Mouse (Mus musculus) forebrain, embryonic 15.5 days (tissue): ENCODE measurements around the gene Gpx5. TPM values are rescaled to one million over a fixed set of nuclear protein-coding genes. Genes with fewer than 3 reads are reported as not detected.

Source experiments
- ATAC-seq: fragments of 200-750 bp; cut with Nextera tagmentation; replicated peaks from 2 replicates; pipeline ENCODE4 v1.8.0; 2017; ENCODE audit warnings: mild to moderate bottlenecking, moderate TSS enrichment, moderate library complexity
- H3K27ac ChIP-seq: fragments of 300-500 bp; sonication (generic); replicated peaks from 2 replicates; pipeline ENCODE4 v1.5.1; 2015; ENCODE audit warnings: mild to moderate bottlenecking, inconsistent platforms
- H3K27me3 ChIP-seq: fragments of 300-500 bp; sonication (generic); 2 replicates; pipeline ENCODE4 v1.6.1; 2015; ENCODE audit warnings: inconsistent platforms
- H3K36me3 ChIP-seq: fragments of 300-500 bp; sonication (generic); 2 replicates; pipeline ENCODE4 v1.6.1; 2015; ENCODE audit warnings: mild to moderate bottlenecking, inconsistent platforms
- H3K4me1 ChIP-seq: fragments of 300-500 bp; sonication (generic); 2 replicates; pipeline ENCODE4 v1.6.1; 2015; ENCODE audit warnings: inconsistent platforms
- H3K4me2 ChIP-seq: fragments of 300-500 bp; sonication (generic); replicated peaks from 2 replicates; pipeline ENCODE4 v1.6.1; 2015; ENCODE audit warnings: mild to moderate bottlenecking, inconsistent platforms
- H3K4me3 ChIP-seq: fragments of 300-500 bp; sonication (generic); 2 replicates; pipeline ENCODE4 v1.5.1; 2015; ENCODE audit warnings: mild to moderate bottlenecking, inconsistent platforms
- H3K9ac ChIP-seq: fragments of 300-500 bp; sonication (generic); replicated peaks from 2 replicates; pipeline ENCODE4 v1.6.1; 2015; ENCODE audit warnings: mild to moderate bottlenecking, inconsistent platforms
- H3K9me3 ChIP-seq: fragments of 300-500 bp; sonication (generic); 2 replicates; pipeline ENCODE4 v1.6.1; 2016; ENCODE audit warnings: inconsistent platforms
- WGBS: fragments of 180-500 bp; shearing (Covaris S2); methylation state at CpG from one replicate; pipeline ENCODE4 v1.1.7; 2015; ENCODE audit warnings: mixed read lengths; 5-methylcytosine and 5-hydroxymethylcytosine counted together
- polyA plus RNA-seq: library from polyadenylated mRNA; unstranded; fragments of >200 nt; fragmentation: Nextera tagmentation; extraction: Ambion mirVana; gene quantifications from 2 replicates; pipeline ENCODE4 v1.2.1, GENCODE M21; 2015

Gene Gpx5
- polyA plus RNA-seq, 1 experiment from 2014 or later: not detected

GRCm38 (mm10) chr13:21263910-21264309 is 28.6 kb downstream of the Gpx5 start:
- 2% methylated on average over 11 of the region's 11 CpGs for WGBS
- H3K9me3 ChIP-seq: no peaks in the 10 kb centered on the region
- 0 out of 2 replicates have a peak, but pooled peaks cover 12% of the 10 kb centered on the region for H3K4me1 ChIP-seq
- H3K27me3 ChIP-seq: peaks cover 14% of the 10 kb centered on the region; the same call in 1 of the 2 replicates
- no peak for ATAC-seq
- H3K27ac ChIP-seq: no peak overlapping the region
- H3K36me3 ChIP-seq: no peaks in the 10 kb centered on the region
- peak overlapping the region; percentile 13; the same call in 1 of the 2 replicates for H3K9ac ChIP-seq
- peak overlapping the region; percentile 35 for H3K4me2 ChIP-seq
- peak overlapping the region; percentile 33 for H3K4me3 ChIP-seq

- no peak overlapping the region for H3K9ac ChIP-seq
Observed at GRCm38 (mm10) chr13:21262787-21263461, 29.6 kb downstream of the Gpx5 start.

GRCm38 (mm10) chr13:21260289-21260688 is 32.2 kb downstream of the Gpx5 start:
- Histone ChIP-seq H3K36me3 (no peaks in the 10 kb centered on the region), H3K27ac (peak overlapping the region; percentile 53; the same call in 1 of the 2 replicates), H3K9ac (peak overlapping the region; percentile 41), H3K9me3 (no peaks in the 10 kb centered on the region), H3K27me3 (peaks cover 14% of the 10 kb centered on the region; the same call in 1 of the 2 replicates), H3K4me3 (peak overlapping the region; percentile 56), H3K4me2 (peak overlapping the region; percentile 50), H3K4me1 (peaks cover 15% of the 10 kb centered on the region; the same call in 1 of the 2 replicates)
- ATAC-seq: peak; percentile 17; the same call in 1 of the 2 replicates
- WGBS: 15% methylated on average over 5 of the region's 5 CpGs

More at GRCm38 (mm10) chr13:21262787-21263461, 29.6 kb downstream of the Gpx5 start:
- Histone ChIP-seq H3K4me1 (peaks cover 15% of the 10 kb centered on the region; the same call in 1 of the 2 replicates), H3K36me3 (no peaks in the 10 kb centered on the region), H3K4me2 (no peak overlapping the region), H3K9me3 (no peaks in the 10 kb centered on the region), H3K27ac (no peak overlapping the region), H3K4me3 (no peak overlapping the region), H3K27me3 (peaks cover 14% of the 10 kb centered on the region; the same call in 1 of the 2 replicates)
- 77% methylated on average over 4 of the region's 4 CpGs for WGBS
- no peak for ATAC-seq

- under 1% methylated on average over 18 of the region's 18 CpGs for WGBS
- Histone ChIP-seq H3K4me2 (peak overlapping the region; percentile 50), H3K27me3 (peaks cover 14% of the 10 kb centered on the region; the same call in 1 of the 2 replicates), H3K36me3 (no peaks in the 10 kb centered on the region), H3K9me3 (no peaks in the 10 kb centered on the region), H3K4me1 (peaks cover 15% of the 10 kb centered on the region; the same call in 1 of the 2 replicates), H3K27ac (peak overlapping the region; percentile 81), H3K4me3 (peak overlapping the region; percentile 56), H3K9ac (peak overlapping the region; percentile 41)
- ATAC-seq: peak; percentile 94
Observed at GRCm38 (mm10) chr13:21259677-21260113, 32.8 kb downstream of the Gpx5 start.

- peak overlapping the region; percentile 50 for H3K4me2 ChIP-seq
- under 1% methylated on average over 15 of the region's 15 CpGs for WGBS
- no peaks in the 10 kb centered on the region for H3K9me3 ChIP-seq
- H3K4me1 ChIP-seq: peaks cover 14% of the 10 kb centered on the region; the same call in 1 of the 2 replicates
- H3K36me3 ChIP-seq: no peaks in the 10 kb centered on the region
- peak overlapping the region; percentile 56 for H3K4me3 ChIP-seq
- peak overlapping the region; percentile 81 for H3K27ac ChIP-seq
- ATAC-seq: peak; percentile 38
- H3K27me3 ChIP-seq: peaks cover 14% of the 10 kb centered on the region; the same call in 1 of the 2 replicates
- H3K9ac ChIP-seq: peak overlapping the region; percentile 62
Observed at GRCm38 (mm10) chr13:21259171-21259631, 33.3 kb downstream of the Gpx5 start.

GRCm38 (mm10) chr13:21258524-21258923 is 34.0 kb downstream of the Gpx5 start:
- Histone ChIP-seq H3K36me3 (no peaks in the 10 kb centered on the region), H3K4me3 (peak overlapping the region; percentile 56), H3K4me2 (peak overlapping the region; percentile 50), H3K27me3 (peaks cover 14% of the 10 kb centered on the region; the same call in 1 of the 2 replicates), H3K9me3 (no peaks in the 10 kb centered on the region), H3K9ac (peak overlapping the region; percentile 62), H3K4me1 (peaks cover 12% of the 10 kb centered on the region; the same call in 1 of the 2 replicates), H3K27ac (0 out of 2 replicates have a peak overlapping the region, but pooled peaks have one; percentile 81)
- whole genome bisulfite sequencing: 17% methylated on average over 6 of the region's 6 CpGs
- ATAC-seq: no peak

GRCm38 (mm10) chr13:21253986-21254385 is 38.5 kb downstream of the Gpx5 start:
- WGBS: 1% methylated on average over 16 of the region's 16 CpGs

GRCm38 (mm10) chr13:21253569-21253968 is 39.0 kb downstream of the Gpx5 start:
- WGBS: under 1% methylated on average over 12 of the region's 12 CpGs
- Histone ChIP-seq H3K4me3 (peak overlapping the region; percentile 63), H3K27ac (peak overlapping the region; percentile 66), H3K9me3 (no peaks in the 10 kb centered on the region), H3K4me1 (0 out of 2 replicates have a peak, but pooled peaks cover 5% of the 10 kb centered on the region), H3K27me3 (0 out of 2 replicates have a peak, but pooled peaks cover 5% of the 10 kb centered on the region), H3K4me2 (peak overlapping the region; percentile 69), H3K9ac (peak overlapping the region; percentile 59), H3K36me3 (no peaks in the 10 kb centered on the region)
- peak; percentile 73 for ATAC-seq

More at GRCm38 (mm10) chr13:21253986-21254385, 38.5 kb downstream of the Gpx5 start:
- H3K27ac ChIP-seq: peak overlapping the region; percentile 66
- H3K27me3 ChIP-seq: 0 out of 2 replicates have a peak, but pooled peaks cover 5% of the 10 kb centered on the region
- peak; percentile 91 for ATAC-seq
- peak overlapping the region; percentile 63 for H3K4me3 ChIP-seq
- no peaks in the 10 kb centered on the region for H3K36me3 ChIP-seq
- H3K9ac ChIP-seq: peak overlapping the region; percentile 59
- peak overlapping the region; percentile 69 for H3K4me2 ChIP-seq
- peaks cover 9% of the 10 kb centered on the region; the same call in 1 of the 2 replicates for H3K4me1 ChIP-seq
- H3K9me3 ChIP-seq: no peaks in the 10 kb centered on the region

- Histone ChIP-seq H3K4me3 (peak overlapping the region; percentile 63), H3K9me3 (no peaks in the 10 kb centered on the region), H3K27me3 (0 out of 2 replicates have a peak, but pooled peaks cover 5% of the 10 kb centered on the region), H3K36me3 (no peaks in the 10 kb centered on the region), H3K9ac (peak overlapping the region; percentile 59), H3K4me2 (peak overlapping the region; percentile 69), H3K27ac (no peak overlapping the region), H3K4me1 (0 out of 2 replicates have a peak, but pooled peaks cover 5% of the 10 kb centered on the region)
- ATAC-seq: no peak
- WGBS: 19% methylated on average over 5 of the region's 5 CpGs
Observed at GRCm38 (mm10) chr13:21253040-21253439, 39.5 kb downstream of the Gpx5 start.

- Histone ChIP-seq H3K4me1 (0 out of 2 replicates have a peak, but pooled peaks cover 5% of the 10 kb centered on the region), H3K27me3 (no peaks in the 10 kb centered on the region), H3K9me3 (no peaks in the 10 kb centered on the region), H3K9ac (no peak overlapping the region), H3K27ac (no peak overlapping the region), H3K36me3 (no peaks in the 10 kb centered on the region), H3K4me2 (no peak overlapping the region), H3K4me3 (no peak overlapping the region)
- 39% methylated on average over 9 of the region's 9 CpGs for WGBS
- no peak for ATAC-seq
Observed at GRCm38 (mm10) chr13:21250074-21250681, 42.4 kb downstream of the Gpx5 start.

GRCm38 (mm10) chr13:21249022-21249421 is 43.5 kb downstream of the Gpx5 start:
- no peak overlapping the region for H3K27ac ChIP-seq
- no peak overlapping the region for H3K9ac ChIP-seq
- WGBS: 25% methylated on average over 4 of the region's 4 CpGs
- no peak overlapping the region for H3K4me3 ChIP-seq
- H3K4me2 ChIP-seq: no peak overlapping the region
- no peak for ATAC-seq
- peaks cover 5% of the 10 kb centered on the region; the same call in 1 of the 2 replicates for H3K27me3 ChIP-seq
- H3K9me3 ChIP-seq: no peaks in the 10 kb centered on the region
- no peaks in the 10 kb centered on the region for H3K36me3 ChIP-seq
- H3K4me1 ChIP-seq: 0 out of 2 replicates have a peak, but pooled peaks cover 5% of the 10 kb centered on the region
